Mouse (Mus musculus) cortical plate, adult 2 months (tissue): ENCODE measurements around the gene Slc46a1. TPM values are rescaled to one million over a fixed set of nuclear protein-coding genes. Genes with fewer than 3 reads are reported as not detected.

Experiments
- H3K27ac ChIP-seq: fragments of 200-500 bp; 2 replicates; pipeline ENCODE4 v1.5.1; 2012; ENCODE audit warnings: low read length, control low read depth, inconsistent platforms; ENCODE audit not compliant: insufficient read depth
- H3K4me1 ChIP-seq: fragments of 200-500 bp; 2 replicates; pipeline ENCODE4 v1.6.1; 2011; ENCODE audit warnings: low read length; ENCODE audit not compliant: control insufficient read depth, insufficient read depth
- H3K4me3 ChIP-seq: fragments of 200-500 bp; 2 replicates; pipeline ENCODE4 v1.5.1; 2011; ENCODE audit warnings: mild to moderate bottlenecking, low read length, control low read depth; ENCODE audit not compliant: insufficient read depth
- CTCF ChIP-seq: fragments of 200-500 bp; IDR thresholded peaks from 2 replicates; pipeline ENCODE4 v1.5.1; 2011; ENCODE audit warnings: mild to moderate bottlenecking, control low read depth, low read length; ENCODE audit not compliant: insufficient read depth; ENCODE audit errors: extremely low read depth
- POLR2A ChIP-seq: fragments of 200-500 bp; IDR thresholded peaks from 2 replicates; pipeline ENCODE4 v1.6.1; 2011; ENCODE audit warnings: mild to moderate bottlenecking, low read length, control low read depth; ENCODE audit not compliant: insufficient read depth; ENCODE audit errors: extremely low read depth
- polyA plus RNA-seq: library from polyadenylated mRNA; depleted of rRNA; stranded (reverse); fragments of >200 nt; gene quantifications from 2 replicates; pipeline ENCODE4 v1.2.3, GENCODE M21; 2012; rRNA removed

The Slc46a1 gene
- polyA plus RNA-seq, 1 experiment = 14.7 TPM

GRCm38 (mm10) chr11:78513106-78513790, 47.8 kb downstream of the Slc46a1 start:
- TF ChIP-seq CTCF = no peak
- no peak for TF ChIP-seq POLR2A
- no peak overlapping the region for H3K27ac ChIP-seq

GRCm38 (mm10) chr11:78515549-78516325, 50.2 kb downstream of the Slc46a1 start:
- Histone ChIP-seq H3K4me3 (no peak overlapping the region), H3K4me1 (peaks cover 5% of the 10 kb centered on the region; the same call in 1 of the 2 replicates), H3K27ac (no peak overlapping the region)
- TF ChIP-seq POLR2A = no peak
- TF ChIP-seq CTCF = no peak

More at GRCm38 (mm10) chr11:78513106-78513790, 47.8 kb downstream of the Slc46a1 start:
- peak overlapping the region; percentile 52; the same call in 1 of the 2 replicates for H3K4me3 ChIP-seq
- H3K4me1 ChIP-seq = peaks cover 5% of the 10 kb centered on the region; the same call in 1 of the 2 replicates

GRCm38 (mm10) chr11:78518931-78519330, 53.4 kb downstream of the Slc46a1 start:
- Histone ChIP-seq H3K4me3 (no peak overlapping the region), H3K27ac (no peak overlapping the region), H3K4me1 (no peaks in the 10 kb centered on the region)
- TF ChIP-seq CTCF (no peak), POLR2A (no peak)

Other genes starting within 250 kb of the Slc46a1 start
- gene Sdf2, start 220.0 kb upstream of the Slc46a1 start, polyA plus RNA-seq = 111 and 115 TPM in 2 replicates
- 39.9 and 40.1 TPM in 2 replicates for gene Supt6, start 219.7 kb upstream of the Slc46a1 start, polyA plus RNA-seq
- 101 and 103 TPM in 2 replicates for gene 2610507B11Rik, start 203.9 kb upstream of the Slc46a1 start, polyA plus RNA-seq
- gene BC030499, start 174.9 kb upstream of the Slc46a1 start, polyA plus RNA-seq = 31.8 and 39.1 TPM in 2 replicates
- 29.6 and 35.1 TPM in 2 replicates for gene Spag5, start 164.2 kb upstream of the Slc46a1 start, polyA plus RNA-seq
- gene Aldoc, start 142.7 kb upstream of the Slc46a1 start, polyA plus RNA-seq = 1,609 and 1,659 TPM in 2 replicates
- gene Pigs, start 137.3 kb upstream of the Slc46a1 start, polyA plus RNA-seq = 69.3 and 77.3 TPM in 2 replicates
- 65.3 and 68.4 TPM in 2 replicates for gene Unc119, start 122.2 kb upstream of the Slc46a1 start, polyA plus RNA-seq
- gene Foxn1, start 79.1 kb upstream of the Slc46a1 start, polyA plus RNA-seq = 0.02 TPM in 2 replicates
- gene Slc13a2, start 43.5 kb upstream of the Slc46a1 start, polyA plus RNA-seq = 0.04 TPM in 1 of 2 replicates, not detected in the other
- 26.2 and 27.0 TPM in 2 replicates for gene Sarm1, start 32.1 kb downstream of the Slc46a1 start, polyA plus RNA-seq
- gene Vtn, start 33.4 kb downstream of the Slc46a1 start, polyA plus RNA-seq = 159 and 182 TPM in 2 replicates
- gene Sebox, start 37.8 kb downstream of the Slc46a1 start, polyA plus RNA-seq = 3.3 and 4.3 TPM in 2 replicates
- gene Tmem199, start 46.5 kb downstream of the Slc46a1 start, polyA plus RNA-seq = 57.8 and 62.4 TPM in 2 replicates
- gene Poldip2, start 46.5 kb downstream of the Slc46a1 start, polyA plus RNA-seq = 113 and 127 TPM in 2 replicates
- gene Tnfaip1, start 70.6 kb downstream of the Slc46a1 start, polyA plus RNA-seq = 38.2 and 38.9 TPM in 2 replicates
- 100 and 101 TPM in 2 replicates for gene Ift20, start 70.7 kb downstream of the Slc46a1 start, polyA plus RNA-seq
- gene Tmem97, start 85.1 kb downstream of the Slc46a1 start, polyA plus RNA-seq = 17.8 and 20.8 TPM in 2 replicates
- 70.3 and 71.3 TPM in 2 replicates for gene Nlk, start 231.7 kb downstream of the Slc46a1 start, polyA plus RNA-seq